In the genomic region with DNA sequence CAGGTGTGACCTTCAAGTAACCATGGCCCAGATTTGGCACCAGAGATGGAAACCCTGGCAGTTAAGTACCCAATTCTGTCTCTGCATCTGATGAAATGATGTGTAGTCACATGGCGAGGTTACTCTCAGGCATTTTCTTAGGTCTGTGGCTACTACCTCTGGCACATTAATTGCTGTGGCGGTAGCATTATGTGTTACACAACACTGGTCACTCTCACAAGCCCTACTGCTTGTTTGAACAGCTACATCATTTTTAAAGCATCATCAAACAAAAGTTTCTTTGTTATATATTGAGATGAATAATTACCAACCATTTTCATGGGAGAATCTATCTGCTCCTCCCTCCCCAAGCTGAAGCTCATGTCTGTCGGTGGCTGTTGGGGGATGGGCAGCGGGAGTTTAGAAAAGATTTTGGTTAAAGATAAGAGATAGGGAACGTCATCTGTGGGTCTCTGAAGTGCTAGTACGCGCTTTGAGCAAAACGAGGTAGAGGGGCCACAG, we compare ENCODE assay signal across 8 mouse cellular contexts. TPM values are rescaled to one million over a fixed set of nuclear protein-coding genes. Genes with fewer than 3 reads are reported as not detected.
DNase-seq lines count a peak whose midpoint lies in the region; ATAC-seq and TF ChIP-seq lines count a peak whose summit lies in the region.

No protein-coding gene starts in this region.

- peak overlapping the region; percentile 79 for H3K4me2 ChIP-seq in heart, embryonic 14.5 days (ENCODE audit: low read length)
- H3K4me2 ChIP-seq in liver, postnatal 0 days (ENCODE audit: low read depth, low read length) = peak overlapping the region; percentile 93

- no peaks in the 10 kb centered on the region for H3K36me3 ChIP-seq in heart, embryonic 14.5 days (ENCODE audit: control insufficient read depth, insufficient read depth, low read length)
- no peaks in the 10 kb centered on the region for H3K36me3 ChIP-seq in liver, postnatal 0 days (replicated peaks; ENCODE audit: insufficient read depth, low read length)

- TF ChIP-seq CTCF in liver, postnatal 0 days (IDR thresholded peaks at IDR 0.05; ENCODE audit: low read depth) = no peak

- peak; percentile 27 for DNase-seq in 3134 (ENCODE audit: extremely low read depth, insufficient read length, low spot score)
- DNase-seq in CD4-positive helper T cell, adult 2 months (ENCODE audit: low read depth, low spot score) = peak; percentile 83
- DNase-seq in cerebellum, postnatal 36 days = peak; percentile 25 to 26
- DNase-seq in kidney, postnatal 4 days = peak; percentile 26 to 31
- peak; percentile 38 for DNase-seq in liver, postnatal 0 days
- DNase-seq in retina, postnatal 1 day = peak; percentile 43
- DNase-seq in c-Kit-positive CD71-positive TER-119-positive erythroid progenitor cells, embryonic 14.5 days (ENCODE audit: low spot score) = no peak

- H3K9me3 ChIP-seq in heart, embryonic 14.5 days (ENCODE audit: control insufficient read depth, low read length) = no peaks in the 10 kb centered on the region
- H3K9me3 ChIP-seq in liver, postnatal 0 days (ENCODE audit: low read length) = no peaks in the 10 kb centered on the region

- peak overlapping the region; percentile 89 for H3K9ac ChIP-seq in heart, embryonic 14.5 days (ENCODE audit: low read length)
- peak overlapping the region; percentile 78; the same call in 1 of the 2 replicates for H3K9ac ChIP-seq in liver, postnatal 0 days (replicated peaks)

- ATAC-seq in heart, embryonic 14.5 days (ENCODE audit: insufficient number of reproducible peaks, insufficient read depth, low FRiP score, low read depth) = no peak
- ATAC-seq in liver, postnatal 0 days = no peak

- peak overlapping the region; percentile 82 to 91 for H3K4me3 ChIP-seq in heart, embryonic 14.5 days (ENCODE audit: control insufficient read depth in 1 of 2, insufficient read depth in 1 of 2, low read depth in 1 of 2, low read length in 2 of 2)
- H3K4me3 ChIP-seq in liver, postnatal 0 days (ENCODE audit: low read depth, low read length) = peak overlapping the region; percentile 72

- WGBS in heart, embryonic 14.5 days = 6% methylated on average over 8 of the region's 8 CpGs
- 12% methylated on average over 8 of the region's 8 CpGs for WGBS in liver, postnatal 0 days (ENCODE audit: insufficient replicate concordance)

- H3K27me3 ChIP-seq in heart, embryonic 14.5 days (ENCODE audit: control insufficient read depth, insufficient read depth, low read length) = no peaks in the 10 kb centered on the region
- H3K27me3 ChIP-seq in liver, postnatal 0 days (ENCODE audit: insufficient read depth, low read length) = no peaks in the 10 kb centered on the region

- peak overlapping the region in 1 of 2 experiments; percentile 93; a peak in 2 of 4 replicates for H3K27ac ChIP-seq in heart, embryonic 14.5 days (replicated peaks in 1 of 2; ENCODE audit: control insufficient read depth in 1 of 2, insufficient read depth in 1 of 2, low read depth in 2 of 2, low read length in 2 of 2)
- no peak overlapping the region for H3K27ac ChIP-seq in liver, postnatal 0 days (ENCODE audit: low read depth)

- peaks cover 9 to 40% of the 10 kb centered on the region in 2 experiments for H3K4me1 ChIP-seq in heart, embryonic 14.5 days (ENCODE audit: control insufficient read depth in 2 of 2, insufficient read depth in 2 of 2, low read length in 2 of 2)
- peaks cover 21% of the 10 kb centered on the region for H3K4me1 ChIP-seq in liver, postnatal 0 days (ENCODE audit: insufficient read depth)

- TF ChIP-seq EP300 in liver, postnatal 0 days (IDR thresholded peaks at IDR 0.05; ENCODE audit: low read depth) = no peak

RNA-seq across cellular contexts. Expression of a gene that starts 1.7 kb away (rescaled TPM):
- 29.3 and 33.3 TPM in 2 replicates for polyA plus RNA-seq in heart, embryonic 14.5 days (2014; fragmentation: Nextera tagmentation; extraction: Ambion mirVana)
- 5.9 and 6.4 TPM in 2 replicates for polyA plus RNA-seq in liver, postnatal 0 days (2015; fragmentation: Nextera tagmentation; extraction: Ambion mirVana)

RNA-seq across cellular contexts. Expression of a gene that starts 2.7 kb away (rescaled TPM):
- 225 and 227 TPM in 2 replicates for polyA plus RNA-seq in heart, embryonic 14.5 days (2014; fragmentation: Nextera tagmentation; extraction: Ambion mirVana)
- polyA plus RNA-seq in liver, postnatal 0 days (2015; fragmentation: Nextera tagmentation; extraction: Ambion mirVana) = 27.9 and 29.6 TPM in 2 replicates
